Mouse (Mus musculus): ENCODE measurements around the gene P2rx3.

Gene P2rx3

GRCm38 (mm10) chr2:85037047-85038026 is at the start of gene P2rx3, which contains the start of gene Ssrp1:
Gene P2rx3 (minus strand): TSS chr2:85037462.
Gene Ssrp1 (plus strand): TSS chr2:85037234.
- DNase-seq: peak; percentile 93 to 94

DNA sequence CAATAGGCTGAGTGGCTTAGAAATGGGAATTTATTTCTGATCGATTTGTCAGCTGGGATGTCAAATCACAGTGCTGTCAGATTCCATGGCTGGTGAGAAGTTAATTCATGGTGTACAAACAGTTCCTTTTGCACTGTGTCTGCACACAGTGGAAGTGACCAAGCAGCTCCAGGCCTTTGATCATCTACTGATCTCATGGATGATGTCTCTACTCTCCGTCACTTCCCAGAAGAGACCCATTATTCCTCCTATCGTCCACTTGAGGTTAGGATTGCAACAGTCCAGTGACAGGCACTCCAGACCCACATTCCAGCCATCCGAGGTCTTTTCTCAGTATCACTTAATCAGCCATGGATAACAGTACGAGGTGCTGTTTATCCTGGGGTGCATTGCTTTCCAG is 36.5 kb upstream of the P2rx3 start:
- DNase-seq: no peak

DNA sequence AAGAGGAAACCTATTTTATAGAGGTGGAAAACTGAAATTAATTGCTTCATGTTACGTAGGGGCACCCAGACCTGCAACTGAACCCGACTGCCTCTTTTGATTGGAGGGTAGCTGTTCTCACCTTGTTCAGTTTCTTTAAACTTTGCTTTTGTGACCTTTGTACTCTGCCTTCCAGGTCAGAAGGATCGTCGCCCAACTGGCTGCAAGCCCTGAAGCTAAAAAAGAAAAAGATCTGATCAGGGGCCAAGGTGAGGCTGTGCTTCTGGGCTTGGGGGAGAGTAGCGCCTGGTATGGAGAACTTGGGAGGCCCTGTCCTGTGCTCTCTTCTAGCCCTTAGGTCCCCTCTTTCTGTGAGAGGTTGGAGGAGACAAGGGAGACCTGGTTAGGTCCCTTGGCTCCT is 34.7 kb upstream of the P2rx3 start:
- no peak for DNase-seq

- DNase-seq: no peak
These were observed 32.8 kb upstream of the P2rx3 start for GRCm38 (mm10) chr2:85070086-85070485.

DNA sequence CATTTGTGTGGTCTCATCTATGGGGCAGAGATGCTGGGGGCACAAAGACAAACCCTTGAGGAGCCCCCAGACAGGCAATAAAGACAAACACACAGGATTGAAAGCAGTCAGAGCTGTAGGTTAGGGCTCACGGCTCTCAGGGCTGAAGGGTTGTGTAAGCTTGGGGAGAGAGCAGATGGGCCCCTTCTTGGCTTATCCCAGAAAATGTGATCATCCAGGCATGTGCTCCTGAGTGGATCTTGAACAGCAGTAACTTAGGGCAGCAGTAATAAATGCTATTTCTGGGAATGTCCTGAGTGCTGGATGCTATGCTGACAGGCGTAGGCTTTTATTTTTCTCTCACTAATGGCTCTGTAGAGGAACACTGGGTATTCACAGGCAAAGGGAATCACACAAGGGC is 31.4 kb upstream of the P2rx3 start:
- DNase-seq: no peak

GRCm38 (mm10) chr2:85067903-85068625 is 30.8 kb upstream of the P2rx3 start:
- no peak for DNase-seq

DNA sequence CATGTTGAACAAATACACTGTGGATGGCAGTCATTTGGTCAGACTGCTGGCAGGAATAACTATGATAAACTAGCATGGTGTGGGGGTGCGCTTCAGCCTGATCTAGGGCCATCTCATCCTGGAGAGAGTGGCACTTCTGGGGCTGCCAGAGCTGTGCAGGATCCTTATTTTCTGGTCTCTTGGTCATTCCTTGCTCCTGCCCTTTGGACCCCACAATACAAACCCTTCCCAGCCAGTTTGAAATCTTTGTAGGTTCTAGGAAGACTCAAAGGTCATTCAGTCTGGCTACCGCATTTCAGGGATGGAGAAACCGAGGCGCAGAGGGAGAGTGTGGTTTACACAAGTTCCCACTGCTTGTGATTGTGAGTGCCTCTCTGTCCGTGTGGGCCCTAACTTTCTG is 29.7 kb upstream of the P2rx3 start:
- no peak for DNase-seq

- no peak for DNase-seq
These were observed 28.0 kb upstream of the P2rx3 start for GRCm38 (mm10) chr2:85065141-85065875.

DNA sequence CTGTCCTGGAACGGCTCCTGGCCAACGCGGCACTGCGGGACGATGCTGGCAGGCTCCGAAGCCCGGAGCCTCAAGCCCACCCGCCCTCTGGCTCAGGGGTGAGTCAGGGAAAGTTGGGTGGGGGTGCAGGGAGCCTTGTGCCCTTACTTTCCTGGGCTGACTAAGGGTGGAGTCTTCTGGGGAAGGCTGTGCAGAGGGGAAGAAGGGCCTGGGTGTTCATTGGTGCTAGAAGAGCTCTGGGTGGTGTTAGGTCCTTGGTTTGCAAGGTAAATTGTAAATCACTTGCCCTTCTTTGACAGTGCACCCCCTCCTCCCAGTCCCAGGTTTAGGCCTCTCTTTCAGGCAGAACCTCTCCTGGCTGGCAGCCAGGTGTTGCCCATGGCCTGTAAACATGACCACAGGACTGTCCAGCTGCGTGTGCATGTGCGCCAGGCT is 23.9 kb upstream of the P2rx3 start:
- no peak for DNase-seq

- no peak for DNase-seq
These were observed 23.4 kb upstream of the P2rx3 start for GRCm38 (mm10) chr2:85060591-85061060.

GRCm38 (mm10) chr2:85059677-85060076 is 22.4 kb upstream of the P2rx3 start:
- no peak for DNase-seq

DNA sequence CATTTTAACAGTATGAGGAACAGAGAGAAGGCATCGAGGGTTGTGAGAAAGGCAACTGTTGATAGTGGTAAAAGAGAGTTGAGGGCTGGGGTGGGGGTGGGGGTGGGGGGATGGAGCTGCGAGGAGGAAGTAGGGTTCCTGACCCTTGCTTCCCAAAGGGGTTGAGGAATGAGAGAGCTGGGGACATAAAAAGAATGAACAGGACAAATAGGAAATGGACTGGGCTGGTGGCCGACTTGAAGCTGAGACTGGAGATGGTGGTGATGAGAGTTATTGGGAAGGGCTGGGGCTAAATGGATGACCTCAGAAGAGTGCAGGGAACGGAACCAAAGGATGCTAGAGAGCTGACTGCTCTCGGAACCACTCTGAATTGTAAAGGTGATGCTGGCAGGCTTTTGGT is 19.4 kb upstream of the P2rx3 start:
- DNase-seq: no peak

GRCm38 (mm10) chr2:85053192-85053816 is 16.0 kb upstream of the P2rx3 start:
- no peak for DNase-seq

DNA sequence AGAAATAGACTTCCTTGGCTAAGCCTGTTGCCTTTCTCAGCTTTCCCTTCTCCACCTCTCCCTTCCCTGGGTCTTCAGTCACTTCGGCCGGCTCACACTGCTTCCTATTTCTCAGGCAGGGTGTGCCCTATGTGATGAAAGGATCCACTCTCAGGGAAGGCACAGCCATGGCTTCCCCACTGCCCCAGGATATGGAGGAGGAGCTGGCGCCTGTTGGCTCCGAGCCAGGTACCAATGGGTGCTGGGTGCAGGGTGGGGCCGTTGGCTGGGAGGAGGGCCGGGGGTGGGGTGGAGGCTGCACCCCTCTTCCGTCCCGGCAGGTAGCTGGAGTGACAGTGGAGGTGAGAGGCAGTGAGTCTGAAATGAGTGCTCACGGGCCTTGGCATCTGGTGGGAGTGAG is 13.5 kb upstream of the P2rx3 start:
- no peak for DNase-seq

DNA sequence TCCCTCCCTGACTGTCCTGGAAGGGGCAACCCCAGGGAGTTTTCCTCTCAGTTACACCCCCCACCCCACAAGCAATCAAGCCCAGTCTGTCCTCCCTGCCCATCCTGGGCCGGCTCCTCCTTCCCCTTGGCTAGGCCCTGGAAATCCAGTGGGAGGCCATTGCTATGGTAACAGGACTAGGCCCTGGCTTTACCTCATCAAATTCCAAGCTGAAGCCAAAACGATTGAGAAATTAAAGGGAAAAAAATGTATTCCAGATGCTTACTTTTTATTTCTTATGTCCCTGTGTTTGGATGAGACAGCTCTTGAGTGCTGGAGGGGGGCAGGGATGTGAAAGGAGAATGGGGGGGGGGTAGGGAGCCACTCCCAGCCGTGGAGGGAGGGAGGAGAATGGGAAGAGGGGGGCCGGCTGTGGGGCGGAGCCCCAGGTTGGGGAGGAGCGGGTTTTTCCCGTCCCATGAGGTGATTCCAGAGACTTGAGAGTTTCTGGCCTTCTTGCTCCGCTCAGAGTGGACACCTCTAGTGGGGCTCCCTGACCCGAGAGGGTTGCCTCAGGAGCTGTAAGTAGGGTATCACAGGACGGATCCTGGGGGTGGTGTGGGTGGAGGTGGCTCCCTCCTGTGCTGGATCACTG is 12.9 kb upstream of the P2rx3 start:
- no peak for DNase-seq

DNA sequence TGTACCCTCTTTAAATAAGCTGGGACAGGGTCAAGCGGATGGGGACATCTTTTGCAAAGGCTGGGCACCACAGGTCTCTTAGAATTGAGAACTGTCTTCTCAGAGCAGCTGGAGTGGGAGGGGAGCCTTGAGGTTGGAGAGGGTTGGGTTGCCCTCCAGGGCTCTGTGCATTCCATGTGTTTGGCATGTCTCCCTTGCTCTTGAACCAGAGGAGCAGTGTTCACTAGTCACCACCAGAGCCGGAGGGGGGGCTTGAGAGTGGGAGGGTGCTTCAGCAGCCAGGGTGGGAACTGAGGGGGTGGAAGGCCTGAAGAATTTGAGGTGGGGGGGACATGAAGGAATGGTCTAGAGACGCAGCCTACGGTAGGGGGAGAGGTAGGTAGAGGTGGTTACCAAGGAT is 12.0 kb upstream of the P2rx3 start:
- no peak for DNase-seq

GRCm38 (mm10) chr2:85048168-85048751 is 11.0 kb upstream of the P2rx3 start:
- DNase-seq: peak; percentile 52 to 56

DNA sequence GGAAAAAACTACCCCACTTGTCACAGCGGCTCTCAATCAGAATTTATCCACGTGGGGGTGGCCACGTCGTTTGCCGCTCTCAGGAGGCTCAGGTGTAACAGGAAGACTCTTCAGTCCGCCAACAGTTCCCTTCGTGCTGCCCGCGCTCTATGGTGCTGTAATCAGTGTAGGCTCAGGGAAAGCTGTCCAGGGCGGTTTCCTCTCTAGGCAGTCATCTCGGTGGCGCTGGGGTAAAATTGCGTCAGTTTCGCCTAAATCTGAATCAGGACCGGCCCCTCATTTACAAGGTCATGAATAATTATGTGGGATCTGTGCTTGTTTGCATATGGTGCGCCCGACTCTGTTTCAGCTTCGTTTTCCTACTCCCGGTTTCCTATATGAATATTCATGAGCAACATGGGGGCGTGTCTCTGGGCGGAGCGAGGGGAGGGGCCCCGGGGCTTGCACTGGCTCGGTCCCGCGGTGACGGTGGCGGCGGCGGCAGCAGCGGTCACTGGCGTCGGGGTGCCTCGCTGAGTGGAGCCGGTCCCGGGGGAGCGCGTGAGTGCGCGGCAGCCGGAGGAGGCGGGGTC is 10.4 kb upstream of the P2rx3 start, which contains the start of gene Tnks1bp1:
TSS of gene Tnks1bp1 (plus strand) at position 427 of the 572 bp plus-strand sequence.
- DNase-seq: peak; percentile 99

DNA sequence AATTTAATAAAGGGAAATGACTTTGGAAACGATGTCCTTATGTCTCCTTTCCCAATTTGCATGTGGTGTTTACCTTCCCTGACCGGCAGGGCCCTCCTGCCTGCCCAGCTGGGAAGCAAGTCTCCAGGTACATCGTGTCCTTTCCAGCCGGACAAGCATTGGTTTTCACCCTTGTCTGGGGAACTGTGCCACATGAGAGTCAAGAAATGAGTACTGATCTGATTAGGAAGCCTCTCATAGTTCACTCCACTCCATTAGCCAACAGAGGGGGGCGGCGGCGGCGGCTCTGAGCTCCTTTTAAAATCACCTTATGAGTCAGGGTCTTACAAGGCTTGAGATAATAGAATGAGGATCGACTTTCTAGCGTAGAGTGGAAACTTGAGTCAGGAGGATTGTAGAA is 9.8 kb upstream of the P2rx3 start:
- DNase-seq: no peak

GRCm38 (mm10) chr2:85046222-85046621 is 9.0 kb upstream of the P2rx3 start:
- no peak for DNase-seq

DNA sequence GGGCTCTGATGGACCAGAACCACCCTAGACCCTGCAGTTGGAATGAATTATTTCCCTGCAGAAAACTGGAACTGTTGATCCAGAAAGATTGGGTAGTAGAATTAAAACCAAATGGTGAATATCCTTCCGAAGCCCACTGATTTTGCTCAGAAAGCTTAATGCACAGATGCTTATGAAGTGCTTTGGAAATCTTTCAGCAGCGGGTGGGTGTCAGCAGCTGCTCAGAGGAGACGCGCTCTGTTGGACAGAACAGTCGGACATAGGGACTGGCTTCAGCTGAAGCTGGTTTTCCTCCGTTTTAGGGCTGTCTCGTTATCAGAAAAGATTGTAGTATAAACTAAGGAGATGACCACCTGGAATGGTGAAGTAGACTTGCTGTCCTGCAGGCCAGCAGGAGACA is 6.4 kb upstream of the P2rx3 start:
- peak; percentile 19 to 20 for DNase-seq
